Mouse (Mus musculus) MEL (cell line): Measurements from ENCODE around the gene Shbg. TPM values are rescaled to one million over a fixed set of nuclear protein-coding genes. Genes with fewer than 3 reads are reported as not detected.

ENCODE experiments used
- DNase-seq: peaks from one replicate; pipeline ENCODE4 v3.0.0; 2011; ENCODE audit warnings: low read depth, low spot score
- H3K27ac ChIP-seq: 2 replicates; pipeline ENCODE4 v1.5.1; 2012; ENCODE audit warnings: low read depth, mild to moderate bottlenecking, control low read depth, low read length, moderate library complexity; ENCODE audit not compliant: control insufficient read depth
- H3K27me3 ChIP-seq, 2 experiments: fragments of 150-350 bp in 1 of 2; sonication (generic) in 1 of 2; 2 replicates each; pipeline ENCODE4 v1.6.1; 2012; ENCODE audit warnings: low read length in 2 of 2, mild to moderate bottlenecking in 2 of 2, improper control_type of control experiment in 1 of 2, moderate library complexity in 1 of 2; ENCODE audit not compliant: insufficient read depth in 2 of 2, control insufficient read depth in 1 of 2
- H3K36me3 ChIP-seq, 2 experiments: 2 replicates each; pipeline ENCODE4 v1.6.1; 2012 to 2014; ENCODE audit warnings: low read length in 2 of 2, improper control_type of control experiment in 1 of 2, inconsistent platforms in 1 of 2, mild to moderate bottlenecking in 1 of 2; ENCODE audit not compliant: insufficient read depth in 2 of 2, control insufficient read depth in 1 of 2
- H3K4me1 ChIP-seq, 2 experiments: fragments of 150-350 bp in 1 of 2; sonication (generic) in 1 of 2; 2 replicates each; pipeline ENCODE4 v1.6.1; 2012; ENCODE audit warnings: low read length in 2 of 2, improper control_type of control experiment in 1 of 2, mild to moderate bottlenecking in 1 of 2; ENCODE audit not compliant: insufficient read depth in 2 of 2, control insufficient read depth in 1 of 2
- H3K4me3 ChIP-seq, 2 experiments: fragments of 150-350 bp in 1 of 2; sonication (generic) in 1 of 2; 2 replicates each; pipeline ENCODE4 v1.5.1; 2012; ENCODE audit warnings: low read depth in 2 of 2, low read length in 2 of 2, mild to moderate bottlenecking in 2 of 2, moderate library complexity in 2 of 2, control low read depth in 1 of 2, improper control_type of control experiment in 1 of 2; ENCODE audit not compliant: control insufficient read depth in 1 of 2, insufficient read depth in 1 of 2
- H3K79me2 ChIP-seq: 2 replicates; pipeline ENCODE4 v1.6.1; 2012; ENCODE audit warnings: mild to moderate bottlenecking, low read length, moderate library complexity; ENCODE audit not compliant: control insufficient read depth, poor library complexity, insufficient read depth
- H3K9ac ChIP-seq: 2 replicates; pipeline ENCODE4 v1.6.1; 2012; ENCODE audit warnings: low read depth, mild to moderate bottlenecking, control low read depth, low read length, moderate library complexity; ENCODE audit not compliant: control insufficient read depth, poor library complexity, severe bottlenecking
- H3K9me3 ChIP-seq: fragments of 150-350 bp; sonication (generic); replicated peaks from 2 replicates; pipeline ENCODE4 v1.6.1; 2012; ENCODE audit warnings: mild to moderate bottlenecking, low read length, improper control_type of control experiment, moderate library complexity; ENCODE audit not compliant: insufficient read depth
- BHLHE40 ChIP-seq: IDR thresholded peaks from 2 replicates; pipeline ENCODE4 v1.6.1; 2012; ENCODE audit warnings: low read depth, mild to moderate bottlenecking, inconsistent platforms, low read length, improper control_type of control experiment, borderline replicate concordance
- CHD1 ChIP-seq: IDR thresholded peaks from 2 replicates; pipeline ENCODE4 v1.6.1; 2012; ENCODE audit warnings: low read depth, mild to moderate bottlenecking, inconsistent platforms, low read length, improper control_type of control experiment
- CHD2 ChIP-seq: IDR thresholded peaks from 2 replicates; pipeline ENCODE4 v1.6.1; 2011; ENCODE audit warnings: low read length, improper control_type of control experiment
- CTCF ChIP-seq, 3 experiments: IDR thresholded peaks in 2 of 3; conservative IDR thresholded peaks in 1 of 3; 2 replicates each; pipeline ENCODE4 v1.5.1; 2011 to 2012; ENCODE audit warnings: low read length in 3 of 3, low read depth in 2 of 3, mild to moderate bottlenecking in 2 of 3, improper control_type of control experiment in 1 of 3, inconsistent platforms in 1 of 3, mixed read lengths in 1 of 3, moderate library complexity in 1 of 3; ENCODE audit not compliant: control insufficient read depth in 1 of 3, insufficient read depth in 1 of 3, poor library complexity in 1 of 3, severe bottlenecking in 1 of 3
- E2F4 ChIP-seq: IDR thresholded peaks from 2 replicates; pipeline ENCODE4 v1.6.1; 2011; ENCODE audit warnings: low read depth, low read length, improper control_type of control experiment, borderline replicate concordance
- ELF1 ChIP-seq: IDR thresholded peaks from 2 replicates; pipeline ENCODE4 v1.6.1; 2014; ENCODE audit warnings: low read depth, mild to moderate bottlenecking, inconsistent platforms, low read length, improper control_type of control experiment, moderate library complexity
- ETS1 ChIP-seq: IDR thresholded peaks from 2 replicates; pipeline ENCODE4 v1.6.1; 2012; ENCODE audit warnings: low read depth, mild to moderate bottlenecking, inconsistent platforms, low read length, improper control_type of control experiment, moderate library complexity
- GABPA ChIP-seq: IDR thresholded peaks from 2 replicates; pipeline ENCODE4 v1.6.1; 2012; ENCODE audit warnings: low read depth, mild to moderate bottlenecking, inconsistent platforms, low read length, improper control_type of control experiment, moderate library complexity
- GATA1 ChIP-seq: IDR thresholded peaks from 2 replicates; pipeline ENCODE4 v1.6.1; 2011; ENCODE audit warnings: low read depth, low read length, improper control_type of control experiment
- HCFC1 ChIP-seq: IDR thresholded peaks from 2 replicates; pipeline ENCODE4 v1.6.1; 2012; ENCODE audit warnings: low read depth, mild to moderate bottlenecking, inconsistent platforms, low read length, improper control_type of control experiment, moderate library complexity
- JUND ChIP-seq: IDR thresholded peaks from 2 replicates; pipeline ENCODE4 v1.6.1; 2011; ENCODE audit warnings: low read depth, mild to moderate bottlenecking, improper control_type of control experiment, low read length
- KAT2A ChIP-seq: conservative IDR thresholded peaks from 2 replicates; pipeline ENCODE4 v1.6.1; 2012; ENCODE audit warnings: low read depth, low read length, improper control_type of control experiment, inconsistent platforms
- MAFK ChIP-seq: IDR thresholded peaks from 2 replicates; pipeline ENCODE4 v1.6.1; 2011; ENCODE audit warnings: low read depth, mild to moderate bottlenecking, low read length, improper control_type of control experiment, borderline replicate concordance
- MAX ChIP-seq: IDR thresholded peaks from 2 replicates; pipeline ENCODE4 v1.6.1; 2011; ENCODE audit warnings: low read length, improper control_type of control experiment
- MAZ ChIP-seq: IDR thresholded peaks from 2 replicates; pipeline ENCODE4 v1.6.1; 2012; ENCODE audit warnings: low read depth, mild to moderate bottlenecking, inconsistent platforms, low read length, improper control_type of control experiment
- MEF2A ChIP-seq: IDR thresholded peaks from 2 replicates; pipeline ENCODE4 v1.6.1; 2014; ENCODE audit warnings: low read depth, mild to moderate bottlenecking, inconsistent platforms, low read length, improper control_type of control experiment; ENCODE audit not compliant: poor library complexity, insufficient replicate concordance, severe bottlenecking; ENCODE audit errors: extremely low read depth
- MXI1 ChIP-seq: IDR thresholded peaks from 2 replicates; pipeline ENCODE4 v1.6.1; 2011; ENCODE audit warnings: mild to moderate bottlenecking, low read depth, low read length, improper control_type of control experiment
- MYB ChIP-seq: IDR thresholded peaks from 2 replicates; pipeline ENCODE4 v1.6.1; 2011; ENCODE audit warnings: mild to moderate bottlenecking, low read depth, low read length, improper control_type of control experiment
- MYC ChIP-seq: IDR thresholded peaks from 2 replicates; pipeline ENCODE4 v1.6.1; 2011; ENCODE audit warnings: low read depth, mild to moderate bottlenecking, low read length, improper control_type of control experiment, moderate library complexity
- NELFE ChIP-seq: IDR thresholded peaks from 2 replicates; pipeline ENCODE4 v1.6.1; 2011; ENCODE audit warnings: low read depth, low read length, improper control_type of control experiment
- NRF1 ChIP-seq: IDR thresholded peaks from 2 replicates; pipeline ENCODE4 v1.6.1; 2014; ENCODE audit warnings: low read depth, mild to moderate bottlenecking, inconsistent platforms, low read length, improper control_type of control experiment, moderate library complexity; ENCODE audit not compliant: poor library complexity, insufficient read depth, severe bottlenecking
- POLR2A ChIP-seq, 2 experiments: IDR thresholded peaks; 2 replicates each; pipeline ENCODE4 v1.6.1; 2011 to 2012; ENCODE audit warnings: low read length in 2 of 2, mild to moderate bottlenecking in 2 of 2, control low read depth in 1 of 2, improper control_type of control experiment in 1 of 2, low read depth in 1 of 2, moderate library complexity in 1 of 2; ENCODE audit not compliant: control insufficient read depth in 1 of 2, insufficient read depth in 1 of 2, poor library complexity in 1 of 2
- POLR2AphosphoS2 ChIP-seq: IDR thresholded peaks from 2 replicates; pipeline ENCODE4 v1.6.1; 2011; ENCODE audit warnings: low read length, improper control_type of control experiment
- POLR2AphosphoS5 ChIP-seq: IDR thresholded peaks from 2 replicates; pipeline ENCODE4 v1.6.1; 2012; ENCODE audit warnings: low read depth, borderline replicate concordance, mild to moderate bottlenecking, inconsistent platforms, low read length, moderate library complexity, mixed read lengths
- RAD21 ChIP-seq: IDR thresholded peaks from 2 replicates; pipeline ENCODE4 v1.6.1; 2011; ENCODE audit warnings: mild to moderate bottlenecking, low read depth, low read length, improper control_type of control experiment
- RCOR1 ChIP-seq: IDR thresholded peaks from 2 replicates; pipeline ENCODE4 v1.6.1; 2012; ENCODE audit warnings: low read depth, mild to moderate bottlenecking, inconsistent platforms, low read length, improper control_type of control experiment
- SIN3A ChIP-seq: IDR thresholded peaks from 2 replicates; pipeline ENCODE4 v1.6.1; 2012; ENCODE audit warnings: low read length, improper control_type of control experiment, inconsistent platforms
- SMC3 ChIP-seq: IDR thresholded peaks from 2 replicates; pipeline ENCODE4 v1.6.1; 2011; ENCODE audit warnings: low read depth, low read length, improper control_type of control experiment
- TAL1 ChIP-seq: IDR thresholded peaks from 2 replicates; pipeline ENCODE4 v1.6.1; 2012; ENCODE audit warnings: mild to moderate bottlenecking, inconsistent platforms, low read length, moderate library complexity, mixed read lengths
- TBP ChIP-seq: IDR thresholded peaks from 2 replicates; pipeline ENCODE4 v1.8.0; 2011; ENCODE audit warnings: low read depth, low read length, improper control_type of control experiment
- TCF12 ChIP-seq: IDR thresholded peaks from 2 replicates; pipeline ENCODE4 v1.6.1; 2014; ENCODE audit warnings: low read depth, mild to moderate bottlenecking, inconsistent platforms, low read length, improper control_type of control experiment, moderate library complexity
- UBTF ChIP-seq: IDR thresholded peaks from 2 replicates; pipeline ENCODE4 v1.6.1; 2012; ENCODE audit warnings: low read depth, mild to moderate bottlenecking, inconsistent platforms, low read length, improper control_type of control experiment, moderate library complexity, borderline replicate concordance; ENCODE audit not compliant: insufficient read depth
- USF1 ChIP-seq: IDR thresholded peaks from 2 replicates; pipeline ENCODE4 v1.6.1; 2014; ENCODE audit warnings: low read depth, mild to moderate bottlenecking, inconsistent platforms, low read length, improper control_type of control experiment, moderate library complexity
- USF2 ChIP-seq, 2 experiments: IDR thresholded peaks; 2 replicates each; pipeline ENCODE4 v1.6.1; 2011 to 2012; ENCODE audit warnings: improper control_type of control experiment in 2 of 2, low read length in 2 of 2, borderline replicate concordance in 1 of 2, inconsistent platforms in 1 of 2, low read depth in 1 of 2, mild to moderate bottlenecking in 1 of 2; ENCODE audit not compliant: insufficient read depth in 1 of 2
- ZC3H11A ChIP-seq: IDR thresholded peaks from 2 replicates; pipeline ENCODE4 v1.6.1; 2012; ENCODE audit warnings: low read depth, mild to moderate bottlenecking, inconsistent platforms, low read length, improper control_type of control experiment
- ZKSCAN1 ChIP-seq: IDR thresholded peaks from 2 replicates; pipeline ENCODE4 v1.6.1; 2012; ENCODE audit warnings: low read depth, mild to moderate bottlenecking, inconsistent platforms, low read length, improper control_type of control experiment, moderate library complexity
- ZMIZ1 ChIP-seq: IDR thresholded peaks from 2 replicates; pipeline ENCODE4 v1.6.1; 2012; ENCODE audit warnings: low read depth, mild to moderate bottlenecking, inconsistent platforms, low read length, improper control_type of control experiment, moderate library complexity
- ZNF384 ChIP-seq: IDR thresholded peaks from 2 replicates; pipeline ENCODE4 v1.6.1; 2012; ENCODE audit warnings: low read depth, mild to moderate bottlenecking, inconsistent platforms, low read length, improper control_type of control experiment
- polyA plus RNA-seq, 2 experiments: library from polyadenylated mRNA; stranded (reverse) in 1 of 2; unstranded in 1 of 2; fragments of >175 nt in 1 of 2; fragments of >200 nt in 1 of 2; gene quantifications; 2 replicates each; pipeline versions ENCODE4 v1.2.1 to v1.2.4; 2012; ENCODE audit warnings: low replicate concordance in 2 of 2, low read depth in 1 of 2; ENCODE audit not compliant: insufficient read length in 2 of 2, insufficient read depth in 1 of 2, missing spikeins in 1 of 2
- total RNA-seq: library from RNA; depleted of rRNA; stranded (reverse); fragments of 300-350 nt; gene quantifications from 2 replicates; pipeline ENCODE4 v1.2.3, GENCODE M21; 2012

The Shbg gene
- total and polyA plus RNA-seq, 3 experiments: not detected

GRCm38 (mm10) chr11:69580091-69580514 lies 37.6 kb downstream of the Shbg start, which contains the start of the genes Wrap53 and Trp53:
Gene Wrap53, minus strand, starts transcription at chr11:69580255.
Gene Trp53, plus strand, starts transcription at chr11:69580359.
- peaks cover 0 to 33% of the 10 kb centered on the region in 2 experiments; a peak in 2 of 4 replicates for H3K36me3 ChIP-seq
- DNase-seq: peak; percentile 99
- peaks cover 72% of the 10 kb centered on the region for H3K79me2 ChIP-seq
- H3K27me3 ChIP-seq: no peaks in the 10 kb centered on the region
- no peaks in the 10 kb centered on the region for H3K9me3 ChIP-seq
- peak within 1 kb of the TSS; percentile 94 for H3K9ac ChIP-seq
- H3K27ac ChIP-seq: peak within 1 kb of the TSS; percentile 96
- peak within 1 kb of the TSS; percentile 82 to 91 for H3K4me3 ChIP-seq
- peaks cover 2 to 40% of the 10 kb centered on the region in 2 experiments for H3K4me1 ChIP-seq
- TF ChIP-seq ZC3H11A: no peak
- peak; percentile 75 for TF ChIP-seq CHD2
- no peak for TF ChIP-seq TAL1
- no peak for TF ChIP-seq NRF1
- peak; percentile 99 for TF ChIP-seq MXI1
- TF ChIP-seq USF2 (IDR thresholded peaks at IDR 0.05; ENCODE audit: borderline replicate concordance in 1 of 2, insufficient read depth in 1 of 2, low read depth in 1 of 2, low read length in 2 of 2): no peak
- peak; percentile 93 for TF ChIP-seq USF1
- peak; percentile 41; the same call in 1 of the 2 replicates for TF ChIP-seq ETS1
- TF ChIP-seq POLR2A (IDR thresholded peaks at IDR 0.05; ENCODE audit: control insufficient read depth in 1 of 2, insufficient read depth in 1 of 2, low read depth in 1 of 2, low read length in 2 of 2, poor library complexity in 1 of 2): peak; percentile 86 to 93
- TF ChIP-seq CTCF (IDR thresholded peaks at IDR 0.05 in 2 of 3, conservative IDR thresholded peaks at IDR 0.05 in 1 of 3; ENCODE audit: control insufficient read depth in 1 of 3, insufficient read depth in 1 of 3, low read depth in 2 of 3, low read length in 3 of 3, poor library complexity in 1 of 3, severe bottlenecking in 1 of 3): peak in 1 of 3 experiments; percentile 34; a peak in 2 of 6 replicates
- TF ChIP-seq MYB: no peak
- peak; percentile 96 for TF ChIP-seq NELFE
- TF ChIP-seq MEF2A: no peak
- TF ChIP-seq MAFK: no peak; the same call in 1 of the 2 replicates
- TF ChIP-seq MAX: peak; percentile 99
- TF ChIP-seq SIN3A: peak; percentile 94
- peak; percentile 92 for TF ChIP-seq TBP
- TF ChIP-seq POLR2AphosphoS5: no peak
- TF ChIP-seq ZNF384: no peak
- peak; percentile 69; the same call in 1 of the 2 replicates for TF ChIP-seq E2F4
- TF ChIP-seq GATA1: no peak
- TF ChIP-seq SMC3: no peak
- TF ChIP-seq MAZ: peak; percentile 89
- no peak for TF ChIP-seq RCOR1
- TF ChIP-seq ZMIZ1: peak; percentile 91
- TF ChIP-seq POLR2AphosphoS2: peak; percentile 81
- peak; percentile 82 for TF ChIP-seq ELF1
- TF ChIP-seq HCFC1: peak; percentile 94
- TF ChIP-seq UBTF: no peak
- no peak for TF ChIP-seq RAD21
- no peak for TF ChIP-seq ZKSCAN1
- no peak; the same call in 1 of the 2 replicates for TF ChIP-seq CHD1
- peak; percentile 100 for TF ChIP-seq MYC
- peak; percentile 93 for TF ChIP-seq KAT2A
- TF ChIP-seq BHLHE40: peak; percentile 53; the same call in 1 of the 2 replicates
- TF ChIP-seq JUND: no peak
- TF ChIP-seq TCF12: peak; percentile 78
- TF ChIP-seq GABPA: no peak
